Mouse (Mus musculus) left cerebral cortex, postnatal 4 days (tissue): ENCODE results near the gene Serpinb6a. TPM values are rescaled to one million over a fixed set of nuclear protein-coding genes. Genes with fewer than 3 reads are reported as not detected.
A peak's percentile ranks its signal among the peaks of the same experiment; 100 is the strongest.
"Not testable (repeated sequence)": the region's sequence is repeated elsewhere in the genome, so short reads cannot be mapped to it uniquely, and the experiment has no call there.

ENCODE experiments used
- DNase-seq: peaks from one replicate; pipeline ENCODE4 v3.0.0-alpha.2; 2022
- intact Hi-C: fragments of 180-260 bp; cut with DNase I; formaldehyde crosslinking; loops from one replicate; pipeline ENCODE4 v1.15.1; 2025
- total RNA-seq, 2 experiments: library from RNA; stranded (reverse); gene quantifications; 2 replicates each; pipeline ENCODE4 v1.2.3; 2021

The Serpinb6a gene
- total RNA-seq, 2 experiments from 2014 or later, result 41.2 to 41.3 TPM

GRCm38 (mm10) chr13:34003058-34003457, 464 bp upstream of the Serpinb6a start:
- intact Hi-C loops, result loop anchor here (5.0 kb wide), 1 partner anchor 1101 kb away; no protein-coding TSS in a partner anchor
- DNase-seq, result no peak

- intact Hi-C loops, result no loop called here
These were observed 7.4 kb downstream of the Serpinb6a start for GRCm38 (mm10) chr13:33995197-33995596.

GRCm38 (mm10) chr13:33989625-33990024, 13.0 kb downstream of the Serpinb6a start:
- intact Hi-C loops, result loop anchor here (5.0 kb wide), 1 partner anchor 32 kb away; no protein-coding TSS in a partner anchor

More at GRCm38 (mm10) chr13:33995197-33995596, 7.4 kb downstream of the Serpinb6a start:
- DNase-seq, result peak; percentile 72

GRCm38 (mm10) chr13:33966574-33966973, 36.0 kb downstream of the Serpinb6a start:
- intact Hi-C loops, result no loop called here
- DNase-seq, result no peak

More at GRCm38 (mm10) chr13:33989625-33990024, 13.0 kb downstream of the Serpinb6a start:
- no peak for DNase-seq

- no peak for DNase-seq
- intact Hi-C loops, result no loop called here
These were observed 36.6 kb downstream of the Serpinb6a start for GRCm38 (mm10) chr13:33966025-33966412.

- intact Hi-C loops, result no loop called here
- no peak for DNase-seq
These were observed 37.3 kb downstream of the Serpinb6a start for GRCm38 (mm10) chr13:33965056-33966024.

- DNase-seq, result peak; percentile 56
- intact Hi-C loops, result no loop called here
These were observed 38.2 kb downstream of the Serpinb6a start, which contains the start of gene Nqo2 for GRCm38 (mm10) chr13:33964206-33965046. Nqo2 (plus strand) TSS chr13:33964687.

GRCm38 (mm10) chr13:33959771-33960170, 42.8 kb downstream of the Serpinb6a start:
- intact Hi-C loops, result loop anchor here (5.0 kb wide), 1 partner anchor 33 kb away; no protein-coding TSS in a partner anchor
- no peak for DNase-seq

GRCm38 (mm10) chr13:33956571-33957421, 45.8 kb downstream of the Serpinb6a start:
- DNase-seq, result no peak
- intact Hi-C loops, result loop anchor here (5.0 kb wide), 1 partner anchor 36 kb away; no protein-coding TSS in a partner anchor

GRCm38 (mm10) chr13:33952947-33953346, 49.6 kb downstream of the Serpinb6a start:
- no peak for DNase-seq
- intact Hi-C loops, result no loop called here

GRCm38 (mm10) chr13:33952075-33952449, 50.5 kb downstream of the Serpinb6a start:
- intact Hi-C loops, result no loop called here

GRCm38 (mm10) chr13:33951308-33952074, 51.1 kb downstream of the Serpinb6a start:
- intact Hi-C loops, result no loop called here
- DNase-seq, result no peak

More at GRCm38 (mm10) chr13:33952075-33952449, 50.5 kb downstream of the Serpinb6a start:
- DNase-seq, result no peak

- intact Hi-C loops, result no loop called here
- DNase-seq, result peak; percentile 17
These were observed 60.3 kb downstream of the Serpinb6a start for GRCm38 (mm10) chr13:33942212-33942779.

- DNase-seq, result no peak
- intact Hi-C loops, result no loop called here
These were observed 61.2 kb downstream of the Serpinb6a start for GRCm38 (mm10) chr13:33941288-33941808.

- intact Hi-C loops, DNase-seq: not testable (repeated sequence)
These were observed 65.0 kb downstream of the Serpinb6a start for GRCm38 (mm10) chr13:33937587-33937986.

- intact Hi-C loops, result no loop called here
These were observed 65.4 kb downstream of the Serpinb6a start for GRCm38 (mm10) chr13:33937151-33937550.

GRCm38 (mm10) chr13:33935465-33936181, 67.0 kb downstream of the Serpinb6a start:
- intact Hi-C loops, result no loop called here
- peak; percentile 60 for DNase-seq

More at GRCm38 (mm10) chr13:33937151-33937550, 65.4 kb downstream of the Serpinb6a start:
- DNase-seq, result no peak

- intact Hi-C loops, result no loop called here
- no peak for DNase-seq
These were observed 67.9 kb downstream of the Serpinb6a start for GRCm38 (mm10) chr13:33934743-33935142.
